35 mouse cellular contexts compared by ENCODE assay signal in genomic region chr2:181628471-181628870, GRCm38 (mm10). TPM values are rescaled to one million over a fixed set of nuclear protein-coding genes. Genes with fewer than 3 reads are reported as not detected.
"Had no signal": no experiment of that assay in that cellular context is flagged by ENCODE, and none has a peak within 500 bp of the region (broad histone marks: within the 10 kb centered on the region; RNA-seq: fewer than 3 reads in every experiment).

No protein-coding gene starts in this region.

- H3K9ac ChIP-seq: embryonic facial prominence, embryonic 12.5 days; embryonic facial prominence, embryonic 13.5 days; embryonic facial prominence, embryonic 15.5 days; forebrain, embryonic 12.5 days; forebrain, embryonic 13.5 days; forebrain, embryonic 15.5 days; forebrain, postnatal 0 days had no signal

- H3K9me3 ChIP-seq: embryonic facial prominence, embryonic 10.5 days; embryonic facial prominence, embryonic 12.5 days; embryonic facial prominence, embryonic 13.5 days; embryonic facial prominence, embryonic 15.5 days; forebrain, embryonic 10.5 days; forebrain, embryonic 12.5 days; forebrain, embryonic 13.5 days; forebrain, embryonic 15.5 days; heart, embryonic 10.5 days had no signal

- H3K27ac ChIP-seq: embryonic facial prominence, embryonic 10.5 days; embryonic facial prominence, embryonic 12.5 days; embryonic facial prominence, embryonic 13.5 days; embryonic facial prominence, embryonic 15.5 days; forebrain, embryonic 10.5 days; forebrain, embryonic 12.5 days; forebrain, embryonic 13.5 days; forebrain, embryonic 15.5 days; gastrocnemius, adult 2 months; heart, adult 2 months; heart, embryonic 10.5 days had no signal

- H3K27me3 ChIP-seq: embryonic facial prominence, embryonic 12.5 days; embryonic facial prominence, embryonic 13.5 days; embryonic facial prominence, embryonic 15.5 days; forebrain, embryonic 12.5 days; forebrain, embryonic 13.5 days; forebrain, embryonic 15.5 days had no signal

- DNase-seq: cerebellum, adult 9-10 months; cerebellum, adult 9-11 months; cerebellum, postnatal 10 days; cerebellum, postnatal 14 days; cerebellum, postnatal 25 days; cerebellum, postnatal 36 days; embryo, embryonic 11 days; forebrain, postnatal 0 days; gastrocnemius, adult 2 months; gastrocnemius, postnatal 10 days; gastrocnemius, postnatal 14 days; gastrocnemius, postnatal 25 days; gastrocnemius, postnatal 36 days; heart, adult 18-20 months; heart, adult 2 months had no signal

- H3K4me2 ChIP-seq: embryonic facial prominence, embryonic 12.5 days; embryonic facial prominence, embryonic 13.5 days; embryonic facial prominence, embryonic 15.5 days; forebrain, embryonic 12.5 days; forebrain, embryonic 13.5 days; forebrain, embryonic 15.5 days had no signal

- ATAC-seq: forebrain, embryonic 13.5 days; forebrain, embryonic 14.5 days; forebrain, embryonic 15.5 days; forebrain, embryonic 16.5 days; forebrain, postnatal 0 days had no signal

- H3K4me3 ChIP-seq: embryonic facial prominence, embryonic 10.5 days; embryonic facial prominence, embryonic 12.5 days; embryonic facial prominence, embryonic 13.5 days; embryonic facial prominence, embryonic 15.5 days; erythroblast, embryonic 14.5 days; forebrain, embryonic 10.5 days; forebrain, embryonic 12.5 days; forebrain, embryonic 13.5 days; forebrain, embryonic 15.5 days; gastrocnemius, adult 2 months; heart, adult 2 months; heart, embryonic 10.5 days had no signal

- H3K4me1 ChIP-seq: embryonic facial prominence, embryonic 10.5 days; embryonic facial prominence, embryonic 12.5 days; embryonic facial prominence, embryonic 13.5 days; embryonic facial prominence, embryonic 15.5 days; forebrain, embryonic 10.5 days; forebrain, embryonic 12.5 days; forebrain, embryonic 13.5 days; forebrain, embryonic 15.5 days; heart, embryonic 10.5 days had no signal

RNA-seq across cellular contexts. Expression of gene Gm29797, which starts 28.4 kb away (rescaled TPM):
- total RNA-seq: common myeloid progenitor, adult 5-6 weeks; forebrain, postnatal 0 days; gastrocnemius, adult 18-20 months; gastrocnemius, adult 2 months; gastrocnemius, adult 8-10 months; gastrocnemius, postnatal 10 days; gastrocnemius, postnatal 14 days; gastrocnemius, postnatal 25 days; gastrocnemius, postnatal 36 days; granulocyte monocyte progenitor cell, adult 5-6 weeks; heart, adult 18-20 months; heart, adult 2 months; heart, adult 8-10 months had no signal
- polyA plus RNA-seq: embryonic facial prominence, embryonic 10.5 days; embryonic facial prominence, embryonic 12.5 days; embryonic facial prominence, embryonic 13.5 days; erythroblast, embryonic 14.5 days; forebrain, embryonic 11.5 days; forebrain, embryonic 12.5 days; forebrain, embryonic 14.5 days; forebrain, embryonic 15.5 days; forebrain, postnatal 0 days; frontal cortex, adult 2 months; gonadal fat pad, adult 2 months had no signal

RNA-seq across cellular contexts. Expression of gene Samd10, which starts 29.5 kb away (rescaled TPM):
- polyA plus RNA-seq: erythroblast, embryonic 14.5 days had no signal

RNA-seq across cellular contexts. Expression of gene Sox18, which starts 43.0 kb away (rescaled TPM):
- total RNA-seq: common myeloid progenitor, adult 5-6 weeks; granulocyte monocyte progenitor cell, adult 5-6 weeks had no signal
